Mouse (Mus musculus) midbrain, embryonic 16.5 days (tissue): ENCODE results near the gene Wdr17. TPM values are rescaled to one million over a fixed set of nuclear protein-coding genes. Genes with fewer than 3 reads are reported as not detected.

Experiments
- ATAC-seq: fragments of 200-750 bp; cut with Nextera tagmentation; 2 replicates; pipeline ENCODE4 v1.8.0; 2017; ENCODE audit warnings: moderate TSS enrichment
- H3K27ac ChIP-seq: fragments of 300-500 bp; sonication (generic); 2 replicates; pipeline ENCODE4 v1.5.1; 2014; ENCODE audit warnings: mild to moderate bottlenecking, low read length, mixed read lengths
- H3K27me3 ChIP-seq: fragments of 300-500 bp; sonication (generic); 2 replicates; pipeline ENCODE4 v1.6.1; 2014; ENCODE audit warnings: low read depth, low read length, mixed read lengths; ENCODE audit not compliant: control insufficient read depth, insufficient read depth
- H3K36me3 ChIP-seq: fragments of 300-500 bp; sonication (generic); 2 replicates; pipeline ENCODE4 v1.6.1; 2014; ENCODE audit warnings: mild to moderate bottlenecking, low read length, moderate library complexity, mixed read lengths; ENCODE audit not compliant: control insufficient read depth, insufficient read depth
- H3K4me1 ChIP-seq: fragments of 300-500 bp; sonication (generic); 2 replicates; pipeline ENCODE4 v1.6.1; 2014; ENCODE audit warnings: mild to moderate bottlenecking, low read length, mixed read lengths; ENCODE audit not compliant: control insufficient read depth, insufficient read depth
- H3K4me2 ChIP-seq: fragments of 300-500 bp; sonication (generic); 2 replicates; pipeline ENCODE4 v1.6.1; 2014; ENCODE audit warnings: mild to moderate bottlenecking, low read length, mixed read lengths
- H3K4me3 ChIP-seq: fragments of 300-500 bp; sonication (generic); 2 replicates; pipeline ENCODE4 v1.5.1; 2014; ENCODE audit warnings: low read depth, mild to moderate bottlenecking, low read length, moderate library complexity, mixed read lengths
- H3K9ac ChIP-seq: fragments of 300-500 bp; sonication (generic); 2 replicates; pipeline ENCODE4 v1.6.1; 2014; ENCODE audit warnings: low read depth, low read length, mixed read lengths
- H3K9me3 ChIP-seq: fragments of 300-500 bp; sonication (generic); replicated peaks from 2 replicates; pipeline ENCODE4 v1.6.1; 2014; ENCODE audit warnings: mild to moderate bottlenecking, low read length, mixed read lengths; ENCODE audit not compliant: control insufficient read depth, poor library complexity, severe bottlenecking
- WGBS: fragments of 180-500 bp; shearing (Covaris S2); extraction: QIAGEN DNeasy Blood & Tissue Kit; methylation state at CpG from one replicate; pipeline ENCODE4 v1.1.7; 2014; 5-methylcytosine and 5-hydroxymethylcytosine counted together
- polyA plus RNA-seq: library from polyadenylated mRNA; unstranded; fragments of >200 nt; fragmentation: Nextera tagmentation; extraction: Ambion mirVana; gene quantifications from 2 replicates; pipeline ENCODE4 v1.2.1, GENCODE M21; 2015

Gene Wdr17
- polyA plus RNA-seq, 1 experiment from 2014 or later: 22.3 TPM

- ATAC-seq: no peak
- WGBS: 78% methylated on average over 2 of the region's 2 CpGs
- no peak overlapping the region for H3K4me3 ChIP-seq
- H3K36me3 ChIP-seq: no peaks in the 10 kb centered on the region
- H3K4me2 ChIP-seq: no peak overlapping the region
- no peak overlapping the region for H3K9ac ChIP-seq
- no peaks in the 10 kb centered on the region for H3K9me3 ChIP-seq
- H3K27ac ChIP-seq: no peak overlapping the region
- H3K4me1 ChIP-seq: peaks cover 17% of the 10 kb centered on the region
- H3K27me3 ChIP-seq: no peaks in the 10 kb centered on the region
These were observed 290.0 kb downstream of the Wdr17 start for GRCm38 (mm10) chr8:54596940-54597339.

DNA sequence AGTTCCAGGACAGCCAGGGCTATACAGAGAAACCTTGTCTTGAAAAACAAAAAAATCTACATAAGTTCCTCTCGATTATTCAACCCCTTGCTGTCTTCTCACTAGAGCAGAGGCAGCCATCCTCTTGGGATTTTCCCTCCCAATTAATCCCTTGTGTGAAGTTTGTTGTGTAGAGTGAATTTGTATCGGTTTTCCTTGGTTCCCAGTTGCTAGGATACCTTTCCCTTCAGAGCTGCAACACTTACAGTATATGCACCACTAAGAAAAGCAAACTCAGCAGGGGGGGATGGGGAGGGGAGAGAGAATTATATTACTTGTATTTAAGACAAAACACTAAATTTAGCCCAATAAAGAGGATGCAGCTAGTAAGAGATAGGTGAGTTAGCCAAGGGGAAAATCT lies 290.9 kb downstream of the Wdr17 start:
- no peaks in the 10 kb centered on the region for H3K9me3 ChIP-seq
- WGBS: 37% methylated on average over 2 of the region's 2 CpGs
- no peak overlapping the region for H3K27ac ChIP-seq
- no peaks in the 10 kb centered on the region for H3K27me3 ChIP-seq
- H3K4me1 ChIP-seq: peaks cover 17% of the 10 kb centered on the region
- H3K9ac ChIP-seq: no peak overlapping the region
- no peaks in the 10 kb centered on the region for H3K36me3 ChIP-seq
- H3K4me2 ChIP-seq: no peak overlapping the region
- H3K4me3 ChIP-seq: no peak overlapping the region
- no peak for ATAC-seq

DNA sequence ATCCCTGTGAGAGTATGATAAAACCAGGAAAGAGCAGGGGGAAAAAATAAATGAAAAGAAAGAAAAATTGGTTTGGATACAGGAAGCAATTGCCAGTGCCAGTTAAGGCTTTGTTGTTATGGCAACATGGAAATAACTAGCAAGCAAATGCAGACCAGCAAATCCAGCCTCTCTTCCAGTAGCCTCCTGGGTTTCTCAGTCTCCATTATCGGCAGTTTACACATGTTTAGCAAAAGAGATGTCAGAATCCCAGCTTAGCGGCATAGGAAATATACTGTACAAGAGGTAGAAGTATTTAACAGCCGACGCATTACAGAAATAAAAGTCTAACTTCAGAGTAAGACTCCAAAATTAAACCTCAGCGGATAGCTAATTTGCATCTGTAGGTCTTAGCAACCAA lies 292.4 kb downstream of the Wdr17 start:
- no peaks in the 10 kb centered on the region for H3K9me3 ChIP-seq
- H3K36me3 ChIP-seq: no peaks in the 10 kb centered on the region
- H3K27me3 ChIP-seq: no peaks in the 10 kb centered on the region
- H3K4me3 ChIP-seq: no peak overlapping the region
- peak overlapping the region; percentile 16 for H3K4me2 ChIP-seq
- 55% methylated on average over 5 of the region's 5 CpGs for WGBS
- H3K4me1 ChIP-seq: peaks cover 9% of the 10 kb centered on the region
- H3K9ac ChIP-seq: no peak overlapping the region
- ATAC-seq: peak; percentile 79
- peak overlapping the region; percentile 64 for H3K27ac ChIP-seq

GRCm38 (mm10) chr8:54582886-54583285 lies 304.1 kb downstream of the Wdr17 start:
- Histone ChIP-seq H3K9me3 (no peaks in the 10 kb centered on the region), H3K36me3 (no peaks in the 10 kb centered on the region), H3K4me3 (no peak overlapping the region), H3K9ac (no peak overlapping the region), H3K4me1 (no peaks in the 10 kb centered on the region), H3K4me2 (no peak overlapping the region), H3K27ac (no peak overlapping the region), H3K27me3 (no peaks in the 10 kb centered on the region)
- 65% methylated on average over 1 of the region's 1 CpGs for WGBS
- no peak for ATAC-seq

DNA sequence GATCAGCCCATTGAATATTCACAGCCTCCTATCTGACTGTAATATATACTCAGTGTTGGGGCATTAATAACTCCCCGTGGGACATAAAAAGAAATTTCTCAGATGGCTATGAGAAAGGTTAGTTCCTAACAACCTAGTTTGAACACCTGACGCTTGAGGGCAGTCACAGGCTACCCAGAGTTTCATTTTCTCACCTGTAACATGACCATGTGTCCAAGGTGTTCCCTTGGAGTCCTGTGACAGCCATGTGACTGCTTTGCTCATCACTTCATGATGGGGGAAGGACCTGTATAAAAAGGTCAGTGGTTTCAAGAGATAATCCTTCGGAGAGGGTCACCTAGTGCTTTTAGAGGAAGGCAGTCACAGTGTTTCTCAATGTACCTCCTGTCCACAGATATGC lies 305.5 kb downstream of the Wdr17 start:
- no peak overlapping the region for H3K4me3 ChIP-seq
- H3K9me3 ChIP-seq: no peaks in the 10 kb centered on the region
- 89% methylated on average over 3 of the region's 3 CpGs for WGBS
- H3K36me3 ChIP-seq: no peaks in the 10 kb centered on the region
- H3K27me3 ChIP-seq: no peaks in the 10 kb centered on the region
- no peak overlapping the region for H3K9ac ChIP-seq
- H3K4me2 ChIP-seq: no peak overlapping the region
- no peak for ATAC-seq
- H3K27ac ChIP-seq: no peak overlapping the region
- H3K4me1 ChIP-seq: no peaks in the 10 kb centered on the region

Other genes with a start within 250 kb of the Wdr17 start
- 649 and 676 TPM in 2 replicates for gene Gpm6a, start 67.7 kb upstream of the Wdr17 start, polyA plus RNA-seq